Mouse (Mus musculus): ENCODE measurements around the gene Nup133.

GRCm38 (mm10) chr8:123889797-123890196 lies 59.3 kb downstream of the Nup133 start:
- TF ChIP-seq CTCF (IDR thresholded peaks at IDR 0.05 in 2 of 3, conservative IDR thresholded peaks at IDR 0.05 in 1 of 3; ENCODE audit: control insufficient read depth in 1 of 3, insufficient read depth in 1 of 3, low read depth in 2 of 3, low read length in 3 of 3, poor library complexity in 1 of 3, severe bottlenecking in 1 of 3) = no peak
- no peak for TF ChIP-seq MAFK (IDR thresholded peaks at IDR 0.05; ENCODE audit: borderline replicate concordance, low read depth, low read length)
- no peak for TF ChIP-seq NELFE (IDR thresholded peaks at IDR 0.05; ENCODE audit: low read depth, low read length)
- TF ChIP-seq MAX (IDR thresholded peaks at IDR 0.05; ENCODE audit: low read length) = no peak
- no peak for TF ChIP-seq E2F4 (IDR thresholded peaks at IDR 0.05; ENCODE audit: borderline replicate concordance, low read depth, low read length)
- TF ChIP-seq POLR2A (IDR thresholded peaks at IDR 0.05; ENCODE audit: control insufficient read depth in 1 of 2, insufficient read depth in 1 of 2, low read depth in 1 of 2, low read length in 2 of 2, poor library complexity in 1 of 2) = no peak
- no peak for TF ChIP-seq POLR2AphosphoS2 (IDR thresholded peaks at IDR 0.05; ENCODE audit: low read length)
- no peak for TF ChIP-seq TBP (IDR thresholded peaks at IDR 0.05; ENCODE audit: low read depth, low read length)
- TF ChIP-seq NRF1 (IDR thresholded peaks at IDR 0.05; ENCODE audit: insufficient read depth, low read depth, low read length, poor library complexity, severe bottlenecking) = no peak
- TF ChIP-seq HCFC1 (IDR thresholded peaks at IDR 0.05; ENCODE audit: low read depth, low read length) = no peak
- no peak for TF ChIP-seq MXI1 (IDR thresholded peaks at IDR 0.05; ENCODE audit: low read depth, low read length)
- no peak for TF ChIP-seq MEF2A (IDR thresholded peaks at IDR 0.05; ENCODE audit: extremely low read depth, insufficient replicate concordance, low read depth, low read length, poor library complexity, severe bottlenecking)
- TF ChIP-seq TCF12 (IDR thresholded peaks at IDR 0.05; ENCODE audit: low read depth, low read length) = no peak
- no peak for TF ChIP-seq EP300 (IDR thresholded peaks at IDR 0.05; ENCODE audit: low read depth in 1 of 2, low read length in 2 of 2)
